Mouse (Mus musculus) gastrocnemius, adult 2 months (tissue): ENCODE results near the gene Mylk. TPM values are rescaled to one million over a fixed set of nuclear protein-coding genes. Genes with fewer than 3 reads are reported as not detected.

Experiments
- DNase-seq: peaks from one replicate; pipeline ENCODE4 v3.0.0; 2022
- H3K27ac ChIP-seq: fragments of 200-600 bp; 2 replicates; pipeline ENCODE4 v1.8.1; 2022; ENCODE audit warnings: mild to moderate bottlenecking
- H3K4me3 ChIP-seq: fragments of 200-600 bp; 2 replicates; pipeline ENCODE4 v1.8.1; 2022; ENCODE audit warnings: mild to moderate bottlenecking, moderate library complexity
- CTCF ChIP-seq: fragments of 200-600 bp; IDR thresholded peaks from 2 replicates; pipeline ENCODE4 v1.8.1; 2022; ENCODE audit warnings: antibody characterized with exemption, mild to moderate bottlenecking, moderate library complexity
- intact Hi-C: fragments of 180-260 bp; cut with DNase I; formaldehyde crosslinking; loops from one replicate; pipeline ENCODE4 v1.15.1; 2025
- total RNA-seq, 2 experiments: library from RNA; stranded (reverse); gene quantifications; 2 replicates each; pipeline ENCODE4 v1.2.3; 2021

Mylk gene
- total RNA-seq, 2 experiments from 2014 or later, result 22.7 to 29.5 TPM

GRCm38 (mm10) chr16:34748081-34748720 is 3.2 kb downstream of the Mylk start:
- DNase-seq, result no peak
- TF ChIP-seq CTCF, result no peak
- Histone ChIP-seq H3K4me3 (no peak overlapping the region), H3K27ac (no peak overlapping the region)
- intact Hi-C loops, result loop anchor here (10.0 kb wide), 1 partner anchor 217 kb away; no protein-coding TSS in a partner anchor

- no peak for TF ChIP-seq CTCF
- H3K27ac ChIP-seq, result no peak overlapping the region
- H3K4me3 ChIP-seq, result no peak overlapping the region
- intact Hi-C loops, result loop anchor here (10.0 kb wide), 1 partner anchor 215 kb away; no protein-coding TSS in a partner anchor
- DNase-seq, result no peak
Measured at GRCm38 (mm10) chr16:34749536-34749935, 4.5 kb downstream of the Mylk start.

- TF ChIP-seq CTCF, result no peak
Measured at GRCm38 (mm10) chr16:34752026-34752425, 7.0 kb downstream of the Mylk start.

GRCm38 (mm10) chr16:34752977-34753376 is 8.0 kb downstream of the Mylk start:
- no peak for TF ChIP-seq CTCF
- intact Hi-C loops, result no loop called here
- H3K4me3 ChIP-seq, result no peak overlapping the region
- H3K27ac ChIP-seq, result no peak overlapping the region
- DNase-seq, result no peak

More at GRCm38 (mm10) chr16:34752026-34752425, 7.0 kb downstream of the Mylk start:
- intact Hi-C loops, result no loop called here
- Histone ChIP-seq H3K4me3 (no peak overlapping the region), H3K27ac (no peak overlapping the region)
- no peak for DNase-seq

- DNase-seq, result no peak
- TF ChIP-seq CTCF, result no peak
- intact Hi-C loops, result no loop called here
- H3K4me3 ChIP-seq, result no peak overlapping the region
- H3K27ac ChIP-seq, result no peak overlapping the region
Measured at GRCm38 (mm10) chr16:34756991-34757390, 12.0 kb downstream of the Mylk start.

GRCm38 (mm10) chr16:34758205-34758604 is 13.2 kb downstream of the Mylk start:
- no peak overlapping the region for H3K4me3 ChIP-seq

GRCm38 (mm10) chr16:34763959-34764591 is 19.1 kb downstream of the Mylk start:
- H3K27ac ChIP-seq, result no peak overlapping the region
- DNase-seq, result no peak
- no peak overlapping the region for H3K4me3 ChIP-seq
- intact Hi-C loops, result no loop called here
- TF ChIP-seq CTCF, result no peak

More at GRCm38 (mm10) chr16:34758205-34758604, 13.2 kb downstream of the Mylk start:
- H3K27ac ChIP-seq, result no peak overlapping the region
- no peak for TF ChIP-seq CTCF
- no peak for DNase-seq
- intact Hi-C loops, result no loop called here

- DNase-seq, result no peak
- H3K27ac ChIP-seq, result no peak overlapping the region
- TF ChIP-seq CTCF, result no peak
- H3K4me3 ChIP-seq, result no peak overlapping the region
- intact Hi-C loops, result no loop called here
Measured at GRCm38 (mm10) chr16:34765666-34766065, 20.7 kb downstream of the Mylk start.

GRCm38 (mm10) chr16:34766193-34766592 is 21.2 kb downstream of the Mylk start:
- Histone ChIP-seq H3K4me3 (no peak overlapping the region), H3K27ac (no peak overlapping the region)
- no peak for DNase-seq
- TF ChIP-seq CTCF, result no peak
- intact Hi-C loops, result no loop called here

- no peak for DNase-seq
- Histone ChIP-seq H3K4me3 (no peak overlapping the region), H3K27ac (no peak overlapping the region)
- TF ChIP-seq CTCF, result no peak
- intact Hi-C loops, result no loop called here
Measured at GRCm38 (mm10) chr16:34767443-34767842, 22.4 kb downstream of the Mylk start.

- no peak overlapping the region for H3K27ac ChIP-seq
Measured at GRCm38 (mm10) chr16:34768436-34768835, 23.4 kb downstream of the Mylk start.

GRCm38 (mm10) chr16:34770127-34770526 is 25.1 kb downstream of the Mylk start:
- Histone ChIP-seq H3K4me3 (no peak overlapping the region), H3K27ac (no peak overlapping the region)
- TF ChIP-seq CTCF, result no peak
- intact Hi-C loops, result no loop called here
- DNase-seq, result no peak

More at GRCm38 (mm10) chr16:34768436-34768835, 23.4 kb downstream of the Mylk start:
- no peak for DNase-seq
- no peak for TF ChIP-seq CTCF
- intact Hi-C loops, result no loop called here
- H3K4me3 ChIP-seq, result no peak overlapping the region

GRCm38 (mm10) chr16:34772445-34773032 is 27.5 kb downstream of the Mylk start:
- no peak overlapping the region for H3K4me3 ChIP-seq
- intact Hi-C loops, result no loop called here
- no peak for TF ChIP-seq CTCF
- no peak overlapping the region for H3K27ac ChIP-seq
- no peak for DNase-seq
